Comparison of ENCODE assay signal across 8 mouse cellular contexts in the genomic region with DNA sequence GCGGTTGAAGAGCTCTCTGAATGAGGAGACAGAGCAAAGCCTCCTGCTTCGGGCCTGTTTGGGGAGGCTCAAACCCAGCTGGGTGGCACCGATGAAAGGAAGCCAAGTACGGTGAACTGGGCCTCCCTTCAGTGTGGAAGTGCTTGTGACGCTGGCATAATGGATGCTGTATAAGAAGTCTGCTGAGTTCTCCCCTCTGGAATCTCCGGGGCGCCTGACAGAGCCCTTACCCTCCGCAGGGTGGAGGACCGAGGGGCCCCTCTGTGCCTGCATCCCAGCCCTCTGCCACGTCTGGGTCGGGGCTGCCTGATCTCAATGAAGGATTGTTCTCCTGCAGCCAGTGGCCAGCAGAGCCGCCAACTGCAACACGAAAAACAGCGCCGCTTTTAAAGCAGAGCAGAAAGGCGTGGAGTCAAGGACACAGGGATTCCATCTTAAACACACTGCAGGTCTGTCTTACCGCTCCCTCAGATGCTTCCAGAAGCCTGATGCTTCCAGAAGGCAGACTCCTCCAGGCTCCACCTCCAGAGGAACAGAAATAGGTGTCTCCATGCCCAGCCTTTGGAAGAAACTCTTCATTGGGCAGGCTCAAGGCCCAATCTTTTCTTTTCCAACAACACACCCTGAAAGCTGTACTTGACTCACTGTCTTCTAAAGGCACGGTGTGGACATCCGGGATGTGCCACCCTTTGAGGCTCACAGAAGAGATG.
DNase-seq lines count a peak whose midpoint lies in the region; ATAC-seq and TF ChIP-seq lines count a peak whose summit lies in the region.

No protein-coding gene starts in this region.

- no peaks in the 10 kb centered on the region for H3K36me3 ChIP-seq in lung, embryonic 15.5 days
- no peaks in the 10 kb centered on the region for H3K36me3 ChIP-seq in forebrain, postnatal 0 days (ENCODE audit: insufficient read depth)

- intact Hi-C loops in left cerebral cortex, postnatal 36 days (cut with DNase I): no loop called here

- peak; percentile 70 for ATAC-seq in lung, embryonic 15.5 days (ENCODE audit: borderline replicate concordance, extremely low read depth, low FRiP score, low TSS enrichment)
- peak; percentile 76 for ATAC-seq in forebrain, postnatal 0 days

- H3K27ac ChIP-seq in lung, embryonic 15.5 days: peak overlapping the region; percentile 77
- no peak overlapping the region; the same call in 1 of the 2 replicates for H3K27ac ChIP-seq in forebrain, postnatal 0 days (ENCODE audit: low read depth, low read length)

- no peaks in the 10 kb centered on the region for H3K9me3 ChIP-seq in lung, embryonic 15.5 days
- no peaks in the 10 kb centered on the region for H3K9me3 ChIP-seq in forebrain, postnatal 0 days (ENCODE audit: low read length)

- no peak for TF ChIP-seq CTCF in forebrain, postnatal 0 days (IDR thresholded peaks at IDR 0.05; ENCODE audit: low read depth)

- H3K27me3 ChIP-seq in lung, embryonic 15.5 days: no peaks in the 10 kb centered on the region
- H3K27me3 ChIP-seq in forebrain, postnatal 0 days (ENCODE audit: insufficient read depth, low read length): no peaks in the 10 kb centered on the region

- no peak overlapping the region for H3K9ac ChIP-seq in lung, embryonic 15.5 days
- H3K9ac ChIP-seq in forebrain, postnatal 0 days: no peak overlapping the region

- 18% methylated on average over 19 of the region's 19 CpGs for WGBS in lung, embryonic 15.5 days
- WGBS in forebrain, postnatal 0 days: 17% methylated on average over 19 of the region's 19 CpGs

- no peak for DNase-seq in lung, postnatal 36 days
- DNase-seq in forebrain, postnatal 0 days: peak; percentile 44
- peak; percentile 40 to 47 for DNase-seq in left cerebral cortex, postnatal 36 days (ENCODE audit: low spot score in 2 of 2)
- DNase-seq in right cerebral cortex, postnatal 14 days: peak; percentile 18
- DNase-seq in spleen, adult 12 weeks (ENCODE audit: low spot score): no peak
- DNase-seq in kidney, adult 18-20 months: no peak
- DNase-seq in urinary bladder, postnatal 4 days (ENCODE audit: low spot score in 2 of 2): no peak

- H3K4me1 ChIP-seq in lung, embryonic 15.5 days: peaks cover 23% of the 10 kb centered on the region
- H3K4me1 ChIP-seq in forebrain, postnatal 0 days (ENCODE audit: insufficient read depth): peaks cover 14% of the 10 kb centered on the region

- no peak overlapping the region for H3K4me3 ChIP-seq in lung, embryonic 15.5 days
- no peak overlapping the region for H3K4me3 ChIP-seq in forebrain, postnatal 0 days (ENCODE audit: low read depth, low read length)

- H3K4me2 ChIP-seq in lung, embryonic 15.5 days: peak overlapping the region; percentile 33
- peak overlapping the region; percentile 33 for H3K4me2 ChIP-seq in forebrain, postnatal 0 days (ENCODE audit: low read depth)

Comparison
In these comparisons a context has a peak if more than half of its experiments do, and no peak if none do; other contexts are left out.
1. DNase-seq: peak in forebrain, postnatal 0 days (single experiment), left cerebral cortex, postnatal 36 days (2 of 2) and right cerebral cortex, postnatal 14 days (single experiment); none in lung, postnatal 36 days (single experiment), spleen, adult 12 weeks (single experiment), kidney, adult 18-20 months (single experiment) and urinary bladder, postnatal 4 days (0 of 2).